Mouse (Mus musculus) liver, embryonic 12.5 days (tissue): ENCODE measurements around the gene Pdzd4. TPM values are rescaled to one million over a fixed set of nuclear protein-coding genes. Genes with fewer than 3 reads are reported as not detected.

Source experiments
- polyA plus RNA-seq: library from polyadenylated mRNA; unstranded; fragments of >200 nt; fragmentation: Nextera tagmentation; extraction: Ambion mirVana; gene quantifications from 2 replicates; pipeline ENCODE4 v1.2.1, GENCODE M21; 2016

Pdzd4 gene
- polyA plus RNA-seq, 1 experiment from 2014 or later = 0.14 TPM

Other genes with a start within 250 kb of the Pdzd4 start
- 55.2 and 56.5 TPM in 2 replicates for gene Dusp9, start 185.6 kb downstream of the Pdzd4 start, polyA plus RNA-seq
- 1.2 and 1.4 TPM in 2 replicates for gene Pnck, start 164.9 kb downstream of the Pdzd4 start, polyA plus RNA-seq
- gene Slc6a8, start 151.8 kb downstream of the Pdzd4 start, polyA plus RNA-seq = 1.3 and 1.8 TPM in 2 replicates
- 173 and 175 TPM in 2 replicates for gene Bcap31, start 108.8 kb downstream of the Pdzd4 start, polyA plus RNA-seq
- 9.9 and 10.6 TPM in 2 replicates for gene Abcd1, start 108.4 kb downstream of the Pdzd4 start, polyA plus RNA-seq
- gene Plxnb3, start 67.9 kb downstream of the Pdzd4 start, polyA plus RNA-seq = 0.17 and 0.28 TPM in 2 replicates
- 0.89 and 1.2 TPM in 2 replicates for gene Srpk3, start 50.6 kb downstream of the Pdzd4 start, polyA plus RNA-seq
- gene Idh3g, start 38.1 kb downstream of the Pdzd4 start, polyA plus RNA-seq = 141 TPM in 2 replicates
- gene Ssr4, start 37.9 kb downstream of the Pdzd4 start, polyA plus RNA-seq = 162 and 173 TPM in 2 replicates
- 0.08 and 0.13 TPM in 2 replicates for gene Avpr2, start 67.1 kb upstream of the Pdzd4 start, polyA plus RNA-seq
- gene L1cam, start 71.1 kb upstream of the Pdzd4 start, polyA plus RNA-seq = 0.11 and 0.38 TPM in 2 replicates
- gene Arhgap4, start 96.9 kb upstream of the Pdzd4 start, polyA plus RNA-seq = 7.1 and 8.6 TPM in 2 replicates
- 140 and 148 TPM in 2 replicates for gene Naa10, start 97.0 kb upstream of the Pdzd4 start, polyA plus RNA-seq
- gene Renbp, start 105.9 kb upstream of the Pdzd4 start, polyA plus RNA-seq = 21.2 and 22.9 TPM in 2 replicates
- gene Hcfc1, start 141.4 kb upstream of the Pdzd4 start, polyA plus RNA-seq = 51.8 and 59.7 TPM in 2 replicates
- 44.6 and 45.8 TPM in 2 replicates for gene Irak1, start 198.9 kb upstream of the Pdzd4 start, polyA plus RNA-seq